Mouse (Mus musculus) urinary bladder, postnatal 25 days (tissue): ENCODE data around the gene Kmt2b.

Source experiments
- DNase-seq: peaks from one replicate; pipeline ENCODE4 v3.0.0; 2022; ENCODE audit warnings: low spot score

Kmt2b gene

GRCm38 (mm10) chr7:30534633-30535577 is 53.6 kb downstream of the Kmt2b start, which contains the start of gene Arhgap33:
Gene Arhgap33, minus strand, starts transcription at chr7:30535060.
- peak; percentile 88 for DNase-seq

- no peak for DNase-seq
Observed at GRCm38 (mm10) chr7:30533941-30534632, 54.4 kb downstream of the Kmt2b start.

GRCm38 (mm10) chr7:30532931-30533330 is 55.6 kb downstream of the Kmt2b start:
- DNase-seq = no peak

GRCm38 (mm10) chr7:30531291-30531815 is 57.2 kb downstream of the Kmt2b start:
- no peak for DNase-seq

- DNase-seq = no peak
Observed at GRCm38 (mm10) chr7:30526981-30527380, 61.5 kb downstream of the Kmt2b start.

- DNase-seq = no peak
Observed at GRCm38 (mm10) chr7:30526399-30526798, 62.1 kb downstream of the Kmt2b start.

- no peak for DNase-seq
Observed at GRCm38 (mm10) chr7:30525954-30526353, 62.6 kb downstream of the Kmt2b start.

GRCm38 (mm10) chr7:30524487-30524886 is 64.0 kb downstream of the Kmt2b start:
- no peak for DNase-seq

- no peak for DNase-seq
Observed at GRCm38 (mm10) chr7:30522871-30523270, 65.7 kb downstream of the Kmt2b start.

GRCm38 (mm10) chr7:30520856-30521255 is 67.7 kb downstream of the Kmt2b start:
- no peak for DNase-seq

GRCm38 (mm10) chr7:30520396-30520795 is 68.1 kb downstream of the Kmt2b start:
- no peak for DNase-seq
